Mouse (Mus musculus) c-Kit-negative CD71-positive TER-119-positive erythroid progenitor cells, embryonic 14.5 days (primary cell): Measurements from ENCODE around the gene Rhof.
"Not testable (repeated sequence)": the region's sequence is repeated elsewhere in the genome, so short reads cannot be mapped to it uniquely, and the experiment has no call there.

Experiments
- DNase-seq: peaks from one replicate; pipeline ENCODE4 v3.0.0-alpha.2; 2013; ENCODE audit warnings: low read depth, low spot score

Gene Rhof

DNA sequence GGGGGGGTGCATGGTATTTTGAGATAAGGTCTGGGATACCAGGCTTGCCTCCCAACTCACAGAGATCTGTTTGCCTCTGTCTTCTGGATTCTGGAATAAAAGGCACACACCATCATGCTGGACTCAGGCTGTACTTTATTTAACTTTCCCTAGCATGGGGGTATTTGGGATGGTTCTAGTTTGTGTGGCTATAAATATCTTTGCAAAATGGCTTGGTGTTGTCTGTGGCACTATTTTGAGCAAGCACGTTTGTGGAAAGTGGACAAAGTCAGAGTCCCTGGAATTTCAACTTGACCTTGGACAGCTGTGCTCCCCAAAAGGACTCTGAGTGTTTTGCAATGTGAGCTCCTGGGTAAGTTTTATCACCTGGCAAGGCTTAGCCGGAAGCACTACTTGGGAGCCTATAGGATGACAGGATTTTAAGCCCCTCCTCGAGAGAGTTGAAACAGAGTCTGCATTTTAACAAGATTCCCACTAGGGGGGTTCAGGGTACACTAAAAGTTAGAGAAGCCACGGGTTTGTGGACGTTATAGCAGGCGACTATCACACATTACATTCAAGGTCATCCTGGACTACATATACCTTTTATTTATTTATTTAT lies 65.0 kb downstream of the Rhof start:
- no peak for DNase-seq

DNA sequence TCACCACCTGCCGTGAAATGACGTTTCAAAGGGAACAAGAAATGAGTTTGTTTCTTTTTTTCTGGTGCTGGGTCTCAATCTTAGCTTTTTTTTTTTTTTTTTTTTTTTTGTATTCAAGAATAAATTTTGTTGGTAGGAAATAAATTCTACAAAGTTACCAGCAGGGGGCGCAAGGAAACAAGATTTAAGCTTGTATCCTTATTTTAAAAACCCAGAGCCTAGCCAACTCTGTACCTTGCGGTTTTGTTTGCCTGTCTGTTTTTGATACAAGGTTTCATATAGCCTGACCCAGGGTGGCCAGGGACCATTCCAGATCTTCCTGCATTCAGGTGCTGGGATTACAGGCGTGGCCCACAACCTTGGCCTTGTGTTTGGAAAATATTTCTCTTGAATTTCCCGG lies 68.3 kb downstream of the Rhof start:
- peak; percentile 78 for DNase-seq

GRCm38 (mm10) chr5:123063141-123063540 lies 69.4 kb downstream of the Rhof start:
- no peak for DNase-seq

GRCm38 (mm10) chr5:123061402-123061749 lies 71.1 kb downstream of the Rhof start:
- DNase-seq: not testable (repeated sequence)

DNA sequence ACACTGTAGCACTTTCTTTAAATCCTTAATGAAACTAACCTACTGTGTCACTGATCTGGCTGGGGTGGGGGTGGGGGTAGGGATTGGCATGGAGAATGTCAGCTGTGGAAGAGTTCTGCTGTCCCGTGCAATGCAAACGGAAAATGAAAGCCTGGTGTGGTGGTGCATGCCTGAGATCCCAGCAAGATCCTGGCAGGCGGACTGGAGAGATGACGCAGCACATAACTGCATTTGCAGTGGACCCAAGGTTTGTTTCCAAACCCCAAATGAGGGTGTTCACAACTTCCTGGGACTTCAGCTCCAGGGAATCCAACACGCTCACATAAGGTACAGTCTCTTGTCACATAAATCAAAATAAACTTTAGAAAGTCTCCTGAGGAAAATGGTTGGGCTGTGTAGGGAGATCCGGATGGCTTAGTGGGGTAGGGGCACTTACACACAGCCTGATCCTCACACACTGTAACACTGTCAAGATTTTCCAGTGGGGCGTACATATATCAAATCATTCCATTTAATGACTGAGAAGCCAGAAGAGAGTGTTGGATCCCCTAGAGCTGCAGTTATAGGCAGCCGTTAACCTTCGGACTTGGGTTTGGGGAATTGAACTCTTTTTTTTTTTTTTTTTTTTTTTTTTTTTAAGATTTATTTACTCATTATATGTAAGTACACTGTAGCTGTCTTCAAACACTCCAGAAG lies 71.6 kb downstream of the Rhof start:
- no peak for DNase-seq

- DNase-seq: peak; percentile 59
These were observed 72.6 kb downstream of the Rhof start for GRCm38 (mm10) chr5:123059757-123060520.

- DNase-seq: no peak
These were observed 74.0 kb downstream of the Rhof start for GRCm38 (mm10) chr5:123058251-123059102.

DNA sequence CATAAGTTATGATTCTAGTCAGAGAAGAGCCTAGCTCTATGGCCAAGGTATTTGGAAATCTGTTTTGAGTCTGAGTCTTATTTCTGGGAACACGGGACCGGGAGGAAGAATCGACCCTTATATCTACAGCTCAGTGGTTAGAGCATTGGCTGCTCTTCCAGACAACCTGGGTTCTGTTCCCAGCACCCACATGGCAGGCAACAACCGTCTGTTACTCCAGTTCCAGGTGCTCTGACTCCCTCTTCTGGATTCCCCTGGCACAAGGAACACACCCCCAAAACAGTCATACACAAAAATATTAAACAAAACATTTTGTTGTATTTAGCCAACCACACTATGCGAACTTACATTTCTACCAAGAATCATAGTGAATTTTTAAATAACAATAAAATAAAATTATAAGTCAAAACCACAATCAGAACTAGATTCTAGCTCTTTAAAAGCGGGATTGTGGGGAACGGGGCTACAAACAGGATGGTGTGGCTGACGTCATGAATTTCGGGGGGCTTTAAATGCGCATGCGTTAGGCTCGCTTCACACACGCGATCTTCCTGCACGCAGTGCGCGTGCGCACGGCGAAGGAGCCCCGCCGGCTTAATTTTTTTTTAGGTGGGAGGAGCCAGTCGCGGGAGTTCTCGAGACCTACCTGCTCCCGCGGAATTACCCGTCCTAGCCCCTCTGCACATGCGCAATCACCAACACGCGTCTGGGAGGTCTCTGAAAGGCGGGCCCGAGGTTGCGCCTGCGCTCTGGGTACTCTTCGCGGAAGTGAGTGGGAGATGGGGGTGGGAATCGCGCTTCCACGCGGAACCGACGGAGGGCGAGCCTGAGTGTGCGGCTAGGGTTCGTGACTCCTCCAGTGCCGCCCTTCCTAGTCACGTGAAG lies 74.9 kb downstream of the Rhof start:
- peak; percentile 99 for DNase-seq
